Mouse (Mus musculus): ENCODE data around the gene Ankrd36. TPM values are rescaled to one million over a fixed set of nuclear protein-coding genes. Genes with fewer than 3 reads are reported as not detected.

Gene Ankrd36
- polyA plus RNA-seq, 1 experiment from 2014 or later, result 0.10 TPM

DNA sequence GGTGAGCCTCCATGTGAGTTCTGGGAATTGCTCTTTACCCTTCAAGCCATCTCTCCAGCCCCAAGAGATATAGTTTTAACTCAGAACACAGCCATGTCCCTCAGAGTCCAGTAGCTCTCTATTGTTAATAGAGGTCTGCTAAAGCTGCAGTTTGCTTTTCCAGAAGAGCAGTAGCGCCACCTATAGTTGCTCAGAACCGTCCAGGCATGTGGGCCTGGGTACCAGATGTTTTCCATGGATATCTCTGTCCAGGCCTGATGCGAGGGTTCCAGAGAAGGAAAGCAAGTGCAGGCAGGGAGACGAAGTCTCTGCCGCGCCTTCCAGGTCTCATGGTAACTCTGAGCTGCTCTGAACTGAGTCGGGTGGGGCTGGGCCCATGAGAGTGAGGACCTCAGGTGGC, 122.3 kb downstream of the Ankrd36 start:
- H3K27ac ChIP-seq (ENCODE audit: low read length), result no peak overlapping the region
- no peak for ATAC-seq (ENCODE audit: insufficient read depth, low FRiP score)
- 23% methylated on average over 7 of the region's 7 CpGs for WGBS

DNA sequence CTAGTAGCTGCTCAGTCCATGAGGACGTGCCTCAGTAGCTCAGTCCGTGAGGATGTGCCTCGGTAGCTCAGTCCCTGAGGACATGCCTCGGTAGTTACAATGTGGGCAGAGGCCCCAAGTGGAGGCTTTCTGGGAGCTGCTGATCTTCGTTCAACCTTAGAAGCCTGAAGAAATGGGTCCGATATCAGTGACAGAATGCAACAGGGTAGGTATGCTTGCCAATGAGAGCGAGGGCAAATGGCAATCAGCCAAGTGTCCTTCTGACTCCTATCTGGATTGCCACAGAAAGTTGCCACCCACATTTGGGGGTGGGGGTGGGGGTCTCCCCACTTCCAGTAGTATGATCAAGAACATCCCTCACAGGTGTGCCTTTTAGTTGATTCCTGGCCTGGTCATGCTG, 131.3 kb downstream of the Ankrd36 start:
- peaks cover 3% of the 10 kb centered on the region; the same call in 1 of the 2 replicates for H3K4me1 ChIP-seq (ENCODE audit: control insufficient read depth, insufficient read depth, low read length)
- no peaks in the 10 kb centered on the region for H3K9me3 ChIP-seq (replicated peaks; ENCODE audit: control insufficient read depth, low read length)
- no peak overlapping the region for H3K4me3 ChIP-seq (replicated peaks; ENCODE audit: low read length)
- no peak overlapping the region for H3K4me2 ChIP-seq (ENCODE audit: low read depth, low read length)
- no peaks in the 10 kb centered on the region for H3K36me3 ChIP-seq (ENCODE audit: control insufficient read depth, insufficient read depth, low read length)
- H3K27ac ChIP-seq (ENCODE audit: low read length), result no peak overlapping the region
- H3K9ac ChIP-seq (ENCODE audit: low read length), result no peak overlapping the region
- 87% methylated on average over 7 of the region's 7 CpGs for WGBS
- ATAC-seq (ENCODE audit: insufficient read depth, low FRiP score), result no peak
- H3K27me3 ChIP-seq (ENCODE audit: control insufficient read depth, insufficient read depth, low read length), result no peaks in the 10 kb centered on the region

More for the DNA sequence above, 122.3 kb downstream of the Ankrd36 start:
- Histone ChIP-seq H3K4me1 (ENCODE audit: control insufficient read depth, insufficient read depth, low read length) (no peaks in the 10 kb centered on the region), H3K9ac (ENCODE audit: low read length) (no peak overlapping the region), H3K9me3 (replicated peaks; ENCODE audit: control insufficient read depth, low read length) (no peaks in the 10 kb centered on the region), H3K27me3 (ENCODE audit: control insufficient read depth, insufficient read depth, low read length) (no peaks in the 10 kb centered on the region), H3K4me3 (replicated peaks; ENCODE audit: low read length) (no peak overlapping the region), H3K36me3 (ENCODE audit: control insufficient read depth, insufficient read depth, low read length) (no peaks in the 10 kb centered on the region), H3K4me2 (ENCODE audit: low read depth, low read length) (no peak overlapping the region)

DNA sequence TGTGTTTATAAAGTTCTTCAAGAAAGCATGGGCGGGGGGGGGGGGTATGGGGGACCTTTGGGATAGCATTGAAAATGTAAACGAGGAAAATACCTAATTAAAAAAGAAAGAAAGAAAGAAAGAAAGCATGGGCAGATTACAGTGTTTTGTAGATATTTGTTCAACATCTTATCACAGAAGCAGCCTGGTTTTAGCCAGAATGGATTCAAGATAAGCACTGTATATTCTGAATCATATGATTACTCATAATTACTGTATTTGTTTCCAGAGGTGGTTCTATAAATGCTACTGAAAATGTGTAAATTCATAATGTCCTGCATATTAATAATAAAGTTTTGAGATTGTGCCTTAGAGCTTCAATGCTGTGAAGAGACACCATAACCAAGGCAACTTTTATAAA, 131.8 kb downstream of the Ankrd36 start:
- no peaks in the 10 kb centered on the region for H3K27me3 ChIP-seq (ENCODE audit: control insufficient read depth, insufficient read depth, low read length)
- H3K9ac ChIP-seq (ENCODE audit: low read length), result no peak overlapping the region
- H3K4me1 ChIP-seq (ENCODE audit: control insufficient read depth, insufficient read depth, low read length), result peaks cover 8% of the 10 kb centered on the region
- no peak for ATAC-seq (ENCODE audit: insufficient read depth, low FRiP score)
- 63% methylated on average over 2 of the region's 2 CpGs for WGBS
- no peak overlapping the region for H3K4me3 ChIP-seq (replicated peaks; ENCODE audit: low read length)
- H3K27ac ChIP-seq (ENCODE audit: low read length), result no peak overlapping the region
- no peaks in the 10 kb centered on the region for H3K36me3 ChIP-seq (ENCODE audit: control insufficient read depth, insufficient read depth, low read length)
- no peaks in the 10 kb centered on the region for H3K9me3 ChIP-seq (replicated peaks; ENCODE audit: control insufficient read depth, low read length)
- no peak overlapping the region for H3K4me2 ChIP-seq (ENCODE audit: low read depth, low read length)

DNA sequence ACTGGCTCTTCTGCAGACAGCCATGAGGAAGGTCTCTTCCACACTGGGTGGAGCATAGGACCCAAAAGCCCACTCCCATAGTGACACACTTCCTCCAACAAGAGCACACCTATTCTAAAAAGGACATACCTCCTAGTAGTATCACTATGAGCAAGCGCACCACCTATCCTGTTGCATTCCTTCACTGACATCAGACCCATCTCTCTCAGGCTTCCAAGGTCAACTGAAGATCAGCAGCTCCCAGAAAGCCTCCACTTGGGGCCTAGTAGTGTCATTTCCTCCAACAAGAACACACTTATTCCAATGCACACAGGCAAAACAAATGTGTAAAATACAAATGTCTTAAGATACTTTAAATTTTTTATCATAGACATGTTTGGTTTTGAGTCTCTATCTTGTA, 132.3 kb downstream of the Ankrd36 start:
- no peaks in the 10 kb centered on the region for H3K9me3 ChIP-seq (replicated peaks; ENCODE audit: control insufficient read depth, low read length)
- H3K27ac ChIP-seq (ENCODE audit: low read length), result no peak overlapping the region
- H3K4me3 ChIP-seq (replicated peaks; ENCODE audit: low read length), result no peak overlapping the region
- H3K27me3 ChIP-seq (ENCODE audit: control insufficient read depth, insufficient read depth, low read length), result no peaks in the 10 kb centered on the region
- no peaks in the 10 kb centered on the region for H3K36me3 ChIP-seq (ENCODE audit: control insufficient read depth, insufficient read depth, low read length)
- no peak overlapping the region for H3K9ac ChIP-seq (ENCODE audit: low read length)
- WGBS, result 97% methylated on average over 1 of the region's 1 CpGs
- no peak overlapping the region for H3K4me2 ChIP-seq (ENCODE audit: low read depth, low read length)
- peaks cover 13% of the 10 kb centered on the region for H3K4me1 ChIP-seq (ENCODE audit: control insufficient read depth, insufficient read depth, low read length)
- no peak for ATAC-seq (ENCODE audit: insufficient read depth, low FRiP score)

DNA sequence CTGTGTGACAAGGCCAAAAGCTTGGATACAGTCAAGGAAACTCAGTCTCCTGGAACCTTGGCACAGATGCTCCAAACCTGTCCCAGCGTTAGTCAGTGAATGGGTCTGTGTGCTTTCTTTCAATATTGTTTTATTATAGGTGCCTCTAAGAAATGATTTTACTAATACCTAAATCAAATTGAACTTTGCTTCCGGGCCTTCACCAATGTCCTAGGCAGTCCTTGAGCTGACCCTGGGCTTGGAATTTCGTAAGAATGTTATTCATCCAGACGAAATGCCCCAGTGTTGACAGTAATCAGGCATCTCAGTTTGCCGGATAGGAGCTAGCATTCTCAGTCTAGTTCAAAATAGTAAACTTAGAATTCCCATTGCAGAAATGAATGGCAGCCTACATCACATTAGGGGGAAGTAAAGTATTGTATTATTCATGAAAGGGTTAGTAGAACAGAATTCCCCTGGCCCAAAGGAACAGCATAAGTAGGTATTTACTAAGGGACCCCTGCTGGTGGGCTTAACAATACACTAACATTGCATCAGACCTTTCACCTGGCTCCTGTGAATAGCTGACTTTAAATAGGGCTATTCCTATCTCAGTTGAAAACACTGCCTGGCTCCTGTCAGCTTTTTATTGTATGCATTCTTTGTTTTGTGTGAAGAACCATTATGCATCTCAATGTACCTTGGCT, 132.9 kb downstream of the Ankrd36 start:
- Histone ChIP-seq H3K4me3 (replicated peaks; ENCODE audit: low read length) (no peak overlapping the region), H3K36me3 (ENCODE audit: control insufficient read depth, insufficient read depth, low read length) (no peaks in the 10 kb centered on the region)
- WGBS, result 75% methylated on average over 5 of the region's 5 CpGs

DNA sequence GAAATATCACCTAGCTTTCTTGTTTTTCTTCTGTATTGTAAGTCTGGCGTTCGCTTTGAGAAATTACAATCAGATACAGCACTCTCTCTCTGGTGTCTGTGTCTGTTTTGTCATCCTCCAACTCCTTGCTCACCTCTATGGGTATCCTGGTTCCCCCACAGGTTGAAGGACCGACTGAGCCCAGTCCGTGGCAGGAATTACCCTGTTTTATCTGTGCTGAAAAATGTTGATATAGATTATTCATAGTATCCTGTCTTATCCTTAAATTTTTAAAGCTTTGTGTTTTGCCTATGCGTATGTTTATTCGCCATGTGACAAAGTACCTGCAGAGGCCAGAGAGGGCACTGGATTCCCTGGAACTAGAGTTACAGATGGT, 133.5 kb downstream of the Ankrd36 start:
- H3K4me3 ChIP-seq (replicated peaks; ENCODE audit: low read length), result no peak overlapping the region
- no peak for ATAC-seq (ENCODE audit: insufficient read depth, low FRiP score)
- no peak overlapping the region for H3K27ac ChIP-seq (ENCODE audit: low read length)
- no peaks in the 10 kb centered on the region for H3K27me3 ChIP-seq (ENCODE audit: control insufficient read depth, insufficient read depth, low read length)
- no peaks in the 10 kb centered on the region for H3K36me3 ChIP-seq (ENCODE audit: control insufficient read depth, insufficient read depth, low read length)
- 92% methylated on average over 6 of the region's 6 CpGs for WGBS
- no peak overlapping the region for H3K4me2 ChIP-seq (ENCODE audit: low read depth, low read length)
- H3K4me1 ChIP-seq (ENCODE audit: control insufficient read depth, insufficient read depth, low read length), result peaks cover 14% of the 10 kb centered on the region
- no peak overlapping the region for H3K9ac ChIP-seq (ENCODE audit: low read length)
- no peaks in the 10 kb centered on the region for H3K9me3 ChIP-seq (replicated peaks; ENCODE audit: control insufficient read depth, low read length)

More for the DNA sequence above, 132.9 kb downstream of the Ankrd36 start:
- Histone ChIP-seq H3K4me2 (ENCODE audit: low read depth, low read length) (no peak overlapping the region), H3K27me3 (ENCODE audit: control insufficient read depth, insufficient read depth, low read length) (no peaks in the 10 kb centered on the region), H3K9me3 (replicated peaks; ENCODE audit: control insufficient read depth, low read length) (no peaks in the 10 kb centered on the region), H3K27ac (ENCODE audit: low read length) (no peak overlapping the region), H3K4me1 (ENCODE audit: control insufficient read depth, insufficient read depth, low read length) (peaks cover 14% of the 10 kb centered on the region), H3K9ac (ENCODE audit: low read length) (no peak overlapping the region)
- no peak for ATAC-seq (ENCODE audit: insufficient read depth, low FRiP score)

DNA sequence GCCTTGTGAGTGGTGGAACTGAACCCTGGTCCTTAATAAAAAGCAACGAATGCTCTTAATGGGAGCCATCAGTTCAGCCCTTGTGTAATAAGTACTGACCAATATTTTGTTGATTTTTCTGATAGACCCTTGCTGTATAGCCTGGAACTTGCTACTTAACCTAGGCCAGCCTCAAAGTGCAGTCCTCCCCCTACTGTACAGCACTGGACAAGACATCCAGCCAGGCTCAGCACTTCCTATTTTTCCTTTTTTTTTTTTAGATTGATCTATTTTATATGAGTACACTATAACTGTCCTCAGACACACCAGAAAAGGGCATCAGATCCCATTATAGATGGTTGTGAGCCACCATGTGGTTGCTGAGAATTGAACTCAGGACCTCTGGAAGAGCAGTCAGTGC, 133.9 kb downstream of the Ankrd36 start:
- H3K4me1 ChIP-seq (ENCODE audit: control insufficient read depth, insufficient read depth, low read length), result peaks cover 14% of the 10 kb centered on the region
- no peak overlapping the region for H3K4me3 ChIP-seq (replicated peaks; ENCODE audit: low read length)
- no peak overlapping the region for H3K27ac ChIP-seq (ENCODE audit: low read length)
- no peaks in the 10 kb centered on the region for H3K27me3 ChIP-seq (ENCODE audit: control insufficient read depth, insufficient read depth, low read length)
- H3K9me3 ChIP-seq (replicated peaks; ENCODE audit: control insufficient read depth, low read length), result no peaks in the 10 kb centered on the region
- no peak overlapping the region for H3K9ac ChIP-seq (ENCODE audit: low read length)
- WGBS, result 84% methylated on average over 1 of the region's 1 CpGs
- no peaks in the 10 kb centered on the region for H3K36me3 ChIP-seq (ENCODE audit: control insufficient read depth, insufficient read depth, low read length)
- no peak for ATAC-seq (ENCODE audit: insufficient read depth, low FRiP score)
- no peak overlapping the region for H3K4me2 ChIP-seq (ENCODE audit: low read depth, low read length)

DNA sequence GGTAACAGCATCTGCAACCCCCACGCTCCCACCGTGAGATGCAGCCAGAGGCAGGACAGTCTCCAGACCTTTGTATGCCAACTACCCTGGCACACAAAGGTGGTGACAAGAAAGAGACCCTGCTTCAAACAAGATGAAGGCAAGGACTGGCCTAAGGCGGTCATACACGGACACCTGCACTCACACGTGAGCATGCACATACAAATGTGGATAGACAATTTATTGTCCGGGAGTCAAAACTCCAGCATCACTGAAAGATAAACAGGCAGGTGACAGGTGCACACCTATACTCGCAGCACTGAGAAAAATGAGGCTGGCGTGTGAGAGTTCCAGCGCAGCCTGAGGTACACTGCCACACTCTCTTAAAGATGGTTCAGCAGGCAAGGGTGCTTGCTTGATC, 136.5 kb downstream of the Ankrd36 start:
- 84% methylated on average over 9 of the region's 9 CpGs for WGBS
- peak overlapping the region; percentile 84 for H3K4me2 ChIP-seq (ENCODE audit: low read depth, low read length)
- no peaks in the 10 kb centered on the region for H3K36me3 ChIP-seq (ENCODE audit: control insufficient read depth, insufficient read depth, low read length)
- H3K9me3 ChIP-seq (replicated peaks; ENCODE audit: control insufficient read depth, low read length), result no peaks in the 10 kb centered on the region
- H3K27me3 ChIP-seq (ENCODE audit: control insufficient read depth, insufficient read depth, low read length), result no peaks in the 10 kb centered on the region
- no peak for ATAC-seq (ENCODE audit: insufficient read depth, low FRiP score)
- peak overlapping the region; percentile 96 for H3K9ac ChIP-seq (ENCODE audit: low read length)
- H3K4me1 ChIP-seq (ENCODE audit: control insufficient read depth, insufficient read depth, low read length), result peaks cover 14% of the 10 kb centered on the region
- no peak overlapping the region for H3K27ac ChIP-seq (ENCODE audit: low read length)
- H3K4me3 ChIP-seq (replicated peaks; ENCODE audit: low read length), result peak overlapping the region; percentile 97

DNA sequence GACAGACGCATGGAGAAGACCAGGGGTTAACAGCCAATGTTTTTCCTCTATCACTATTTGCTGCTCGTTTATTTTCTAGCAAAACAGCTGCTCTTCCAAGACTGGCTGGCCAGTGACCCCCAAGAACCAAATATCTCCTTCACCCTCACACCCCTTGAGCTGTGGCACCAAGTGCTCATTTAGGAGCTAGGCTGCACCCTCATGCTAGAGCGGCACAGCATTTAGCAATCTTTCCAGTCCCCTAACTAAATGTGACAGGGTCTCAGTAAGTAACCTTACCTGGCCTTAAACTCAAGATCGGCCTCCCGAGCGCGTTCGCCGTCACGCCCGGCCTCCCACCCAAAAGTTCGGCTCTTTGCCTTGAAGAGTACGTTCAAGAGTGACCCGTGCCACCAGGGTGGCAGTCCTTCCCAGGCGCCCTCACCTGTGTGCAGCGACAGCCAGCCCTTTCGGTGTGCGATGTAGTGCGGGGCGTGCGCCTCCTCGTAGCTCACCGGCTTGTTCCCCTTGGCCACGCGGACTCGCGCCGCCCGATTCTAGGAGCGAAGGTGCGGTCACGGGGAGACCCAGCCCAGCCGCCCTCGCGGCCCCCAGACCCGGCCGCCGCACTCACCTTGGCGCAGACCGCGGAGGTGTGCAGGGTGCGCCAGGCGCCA, 137.5 kb downstream of the Ankrd36 start:
- H3K27me3 ChIP-seq (ENCODE audit: control insufficient read depth, insufficient read depth, low read length), result no peaks in the 10 kb centered on the region
- H3K36me3 ChIP-seq (ENCODE audit: control insufficient read depth, insufficient read depth, low read length), result no peaks in the 10 kb centered on the region
- WGBS, result under 1% methylated on average over 43 of the region's 43 CpGs
- no peaks in the 10 kb centered on the region for H3K9me3 ChIP-seq (replicated peaks; ENCODE audit: control insufficient read depth, low read length)
- H3K9ac ChIP-seq (ENCODE audit: low read length), result peak overlapping the region; percentile 96
- H3K4me1 ChIP-seq (ENCODE audit: control insufficient read depth, insufficient read depth, low read length), result peaks cover 14% of the 10 kb centered on the region
- peak overlapping the region; percentile 97 for H3K4me3 ChIP-seq (replicated peaks; ENCODE audit: low read length)
- H3K4me2 ChIP-seq (ENCODE audit: low read depth, low read length), result peak overlapping the region; percentile 84
- ATAC-seq (ENCODE audit: insufficient read depth, low FRiP score), result peak; percentile 61; the same call in 1 of the 2 replicates
- peak overlapping the region; percentile 68 for H3K27ac ChIP-seq (ENCODE audit: low read length)
